Mouse (Mus musculus) thymus, adult 2 months (tissue): ENCODE results near the gene Col2a1. TPM values are rescaled to one million over a fixed set of nuclear protein-coding genes. Genes with fewer than 3 reads are reported as not detected.

ENCODE experiments used
- DNase-seq: peaks from one replicate; pipeline ENCODE4 v3.0.0; 2021
- H3K27ac ChIP-seq: fragments of 200-500 bp; 2 replicates; pipeline ENCODE4 v1.5.1; 2012; ENCODE audit warnings: low read length, control low read depth; ENCODE audit not compliant: control insufficient read depth, insufficient read depth
- H3K27me3 ChIP-seq: fragments of 200-500 bp; 2 replicates; pipeline ENCODE4 v1.6.1; 2012; ENCODE audit warnings: mild to moderate bottlenecking, low read length, moderate library complexity, mixed read lengths; ENCODE audit not compliant: control insufficient read depth, insufficient read depth
- H3K36me3 ChIP-seq: fragments of 200-500 bp; 2 replicates; pipeline ENCODE4 v1.6.1; 2012; ENCODE audit warnings: mild to moderate bottlenecking, low read length, moderate library complexity; ENCODE audit not compliant: control insufficient read depth, insufficient read depth
- H3K4me1 ChIP-seq: fragments of 200-500 bp; replicated peaks from 2 replicates; pipeline ENCODE4 v1.6.1; 2012; ENCODE audit warnings: low read length; ENCODE audit not compliant: control insufficient read depth, insufficient read depth
- H3K4me3 ChIP-seq: fragments of 200-500 bp; 2 replicates; pipeline ENCODE4 v1.5.1; 2012; ENCODE audit warnings: mild to moderate bottlenecking, low read length, control low read depth, moderate library complexity; ENCODE audit not compliant: control insufficient read depth, insufficient read depth
- CTCF ChIP-seq: fragments of 200-500 bp; IDR thresholded peaks from 2 replicates; pipeline ENCODE4 v1.5.1; 2012; ENCODE audit warnings: mild to moderate bottlenecking, control low read depth, low read length, moderate library complexity, borderline replicate concordance; ENCODE audit not compliant: control insufficient read depth, poor library complexity, insufficient read depth; ENCODE audit errors: extremely low read depth
- POLR2A ChIP-seq: fragments of 200-500 bp; IDR thresholded peaks from 2 replicates; pipeline ENCODE4 v1.6.1; 2012; ENCODE audit warnings: mild to moderate bottlenecking, low read length, control low read depth, moderate library complexity; ENCODE audit not compliant: control insufficient read depth, poor library complexity, insufficient read depth; ENCODE audit errors: extremely low read depth
- WGBS: fragments of 180-500 bp; shearing (Covaris S2); methylation state at CpG from one replicate; pipeline ENCODE4 v1.1.7; 2018; 5-methylcytosine and 5-hydroxymethylcytosine counted together
- polyA plus RNA-seq: library from polyadenylated mRNA; depleted of rRNA; stranded (reverse); fragments of >200 nt; gene quantifications from 2 replicates; pipeline ENCODE4 v1.2.3, GENCODE M21; 2012

Gene Col2a1
- polyA plus RNA-seq, 1 experiment = 0.47 TPM

- Histone ChIP-seq H3K27ac (no peak overlapping the region), H3K4me1 (peaks cover 12% of the 10 kb centered on the region), H3K36me3 (no peaks in the 10 kb centered on the region), H3K27me3 (peaks cover 20% of the 10 kb centered on the region), H3K4me3 (no peak overlapping the region)
- WGBS = 86% methylated on average over 13 of the region's 13 CpGs
- DNase-seq = no peak
- TF ChIP-seq CTCF = no peak
- no peak for TF ChIP-seq POLR2A
These were observed 7.7 kb downstream of the Col2a1 start for GRCm38 (mm10) chr15:97996716-97997256.

GRCm38 (mm10) chr15:97992712-97993286 lies 11.7 kb downstream of the Col2a1 start:
- no peaks in the 10 kb centered on the region for H3K36me3 ChIP-seq
- DNase-seq = peak; percentile 71
- H3K27ac ChIP-seq = no peak overlapping the region
- H3K4me3 ChIP-seq = peak overlapping the region; percentile 6; the same call in 1 of the 2 replicates
- WGBS = 17% methylated on average over 18 of the region's 18 CpGs
- H3K4me1 ChIP-seq = peaks cover 12% of the 10 kb centered on the region
- no peak for TF ChIP-seq POLR2A
- peak; percentile 9; the same call in 1 of the 2 replicates for TF ChIP-seq CTCF
- H3K27me3 ChIP-seq = no peaks in the 10 kb centered on the region

- peaks cover 12% of the 10 kb centered on the region for H3K4me1 ChIP-seq
- DNase-seq = no peak
- 92% methylated on average over 13 of the region's 13 CpGs for WGBS
- no peaks in the 10 kb centered on the region for H3K27me3 ChIP-seq
- no peaks in the 10 kb centered on the region for H3K36me3 ChIP-seq
- H3K4me3 ChIP-seq = no peak overlapping the region
- H3K27ac ChIP-seq = no peak overlapping the region
- no peak for TF ChIP-seq POLR2A
- no peak for TF ChIP-seq CTCF
These were observed 12.3 kb downstream of the Col2a1 start for GRCm38 (mm10) chr15:97992027-97992711.

GRCm38 (mm10) chr15:97991285-97991895 lies 13.1 kb downstream of the Col2a1 start:
- Histone ChIP-seq H3K36me3 (no peaks in the 10 kb centered on the region), H3K4me1 (peaks cover 12% of the 10 kb centered on the region), H3K27me3 (no peaks in the 10 kb centered on the region), H3K4me3 (no peak overlapping the region), H3K27ac (no peak overlapping the region)
- no peak for DNase-seq
- WGBS = 86% methylated on average over 12 of the region's 12 CpGs
- TF ChIP-seq POLR2A = no peak
- no peak for TF ChIP-seq CTCF

GRCm38 (mm10) chr15:97990721-97991120 lies 13.8 kb downstream of the Col2a1 start:
- no peak for TF ChIP-seq CTCF
- TF ChIP-seq POLR2A = no peak
- Histone ChIP-seq H3K4me3 (no peak overlapping the region), H3K27me3 (no peaks in the 10 kb centered on the region), H3K4me1 (peaks cover 12% of the 10 kb centered on the region), H3K27ac (no peak overlapping the region), H3K36me3 (no peaks in the 10 kb centered on the region)
- WGBS = 77% methylated on average over 4 of the region's 4 CpGs
- no peak for DNase-seq

- TF ChIP-seq POLR2A (no peak), CTCF (no peak)
- no peaks in the 10 kb centered on the region for H3K27me3 ChIP-seq
These were observed 14.4 kb downstream of the Col2a1 start for GRCm38 (mm10) chr15:97990124-97990523.

More at GRCm38 (mm10) chr15:97990124-97990523, 14.4 kb downstream of the Col2a1 start:
- no peaks in the 10 kb centered on the region for H3K36me3 ChIP-seq
- peaks cover 12% of the 10 kb centered on the region for H3K4me1 ChIP-seq
- DNase-seq = no peak
- no peak overlapping the region for H3K4me3 ChIP-seq
- no peak overlapping the region for H3K27ac ChIP-seq
- 60% methylated on average over 6 of the region's 6 CpGs for WGBS
